Mouse (Mus musculus) macrophage (primary cell): ENCODE measurements around the gene Rasgrp3. TPM values are rescaled to one million over a fixed set of nuclear protein-coding genes. Genes with fewer than 3 reads are reported as not detected.
"Not testable (repeated sequence)": the region's sequence is repeated elsewhere in the genome, so short reads cannot be mapped to it uniquely, and the experiment has no call there.

Experiments
- H3K27ac ChIP-seq: fragments of 350-480 bp; formaldehyde crosslinking; 2 replicates; pipeline ENCODE4 v1.9.0; 2021
- H3K36me3 ChIP-seq: fragments of 350-480 bp; formaldehyde crosslinking; 2 replicates; pipeline ENCODE4 v1.9.0; 2021; ENCODE audit errors: inconsistent target
- H3K4me3 ChIP-seq: fragments of 350-480 bp; formaldehyde crosslinking; 2 replicates; pipeline ENCODE4 v1.9.0; 2021; ENCODE audit errors: inconsistent target
- H3K79me2 ChIP-seq: fragments of 350-480 bp; formaldehyde crosslinking; 2 replicates; pipeline ENCODE4 v1.9.0; 2021; ENCODE audit errors: inconsistent target
- WGBS: methylation state at CpG from one replicate; pipeline ENCODE4 v1.1.7; 2026; ENCODE audit warnings: inconsistent platforms; ENCODE audit not compliant: missing documents; 5-methylcytosine and 5-hydroxymethylcytosine counted together
- polyA plus RNA-seq: library from polyadenylated mRNA; stranded (reverse); fragments of 250-400 nt; gene quantifications from 3 replicates; pipeline ENCODE4 v1.2.4, GENCODE M21; 2018; ENCODE audit warnings: inconsistent platforms

Rasgrp3 gene
- polyA plus RNA-seq, 1 experiment from 2014 or later = 9.7 TPM

GRCm38 (mm10) chr17:75442352-75442751 is 6.7 kb downstream of the Rasgrp3 start:
- H3K79me2 ChIP-seq = peaks cover 72% of the 10 kb centered on the region
- WGBS = 98% methylated on average over 8 of the region's 8 CpGs
- no peak overlapping the region for H3K27ac ChIP-seq
- no peaks in the 10 kb centered on the region for H3K36me3 ChIP-seq
- no peak overlapping the region for H3K4me3 ChIP-seq

DNA sequence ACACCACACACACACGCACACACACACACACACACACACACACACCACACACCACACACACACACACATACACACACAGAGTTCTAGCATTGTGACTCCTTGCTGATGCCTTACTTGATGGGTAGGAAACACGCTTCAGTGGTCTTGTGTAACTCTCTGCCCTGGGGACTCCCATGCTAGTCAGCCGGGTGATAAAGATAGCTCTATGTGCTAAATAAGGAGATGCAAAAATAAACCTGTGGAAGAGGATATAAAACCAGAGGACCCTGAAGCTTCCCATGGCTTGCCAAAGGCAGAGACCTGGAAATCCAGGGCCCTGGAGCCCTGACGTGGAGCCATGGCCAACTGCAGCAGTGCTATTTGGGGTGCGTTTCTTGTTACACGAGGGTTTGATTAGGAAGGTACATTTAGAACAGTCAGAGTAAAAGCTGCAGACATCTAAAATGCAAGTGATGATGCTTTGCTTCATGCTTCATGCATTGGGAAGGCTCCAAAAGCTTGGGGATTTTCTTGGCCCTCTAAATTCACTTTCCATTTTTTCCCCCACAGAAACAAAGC is 7.4 kb downstream of the Rasgrp3 start:
- Histone ChIP-seq H3K36me3 (no peaks in the 10 kb centered on the region), H3K79me2 (peaks cover 69% of the 10 kb centered on the region), H3K27ac (no peak overlapping the region), H3K4me3 (no peak overlapping the region)
- 84% methylated on average over 5 of the region's 6 CpGs for whole genome bisulfite sequencing

- WGBS = 97% methylated on average over 3 of the region's 3 CpGs
- H3K27ac ChIP-seq = no peak overlapping the region
- no peaks in the 10 kb centered on the region for H3K36me3 ChIP-seq
- H3K4me3 ChIP-seq = no peak overlapping the region
- H3K79me2 ChIP-seq = peaks cover 36% of the 10 kb centered on the region
These were observed 12.6 kb downstream of the Rasgrp3 start for GRCm38 (mm10) chr17:75448257-75448656.

- Histone ChIP-seq H3K4me3 (no peak overlapping the region), H3K27ac (no peak overlapping the region), H3K79me2 (peaks cover 29% of the 10 kb centered on the region), H3K36me3 (no peaks in the 10 kb centered on the region)
- WGBS = 42% methylated on average over 1 of the region's 1 CpGs
These were observed 13.3 kb downstream of the Rasgrp3 start for GRCm38 (mm10) chr17:75449022-75449421.

DNA sequence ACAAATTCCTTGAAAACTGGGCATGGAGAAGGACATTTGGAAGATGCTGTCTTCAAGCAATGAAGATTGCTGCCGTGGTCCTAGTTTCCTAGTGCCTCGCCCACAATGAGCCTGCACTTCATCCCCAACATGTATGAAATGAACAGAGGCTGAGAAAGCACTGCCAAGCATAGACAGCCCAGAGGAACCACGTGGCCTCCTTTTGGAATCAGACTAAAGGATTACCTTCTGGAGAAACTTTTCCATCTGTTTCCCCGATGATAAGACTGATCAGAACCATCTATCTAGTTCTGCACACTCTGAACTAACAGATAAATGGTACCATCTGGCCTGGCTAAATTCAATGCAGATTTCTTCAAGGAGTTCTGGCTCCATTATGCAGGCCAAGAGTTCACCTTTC is 16.6 kb downstream of the Rasgrp3 start:
- Histone ChIP-seq H3K79me2 (peaks cover 13% of the 10 kb centered on the region; the same call in 1 of the 2 replicates), H3K36me3 (no peaks in the 10 kb centered on the region), H3K4me3 (no peak overlapping the region), H3K27ac (no peak overlapping the region)
- WGBS = 86% methylated on average over 4 of the region's 4 CpGs

DNA sequence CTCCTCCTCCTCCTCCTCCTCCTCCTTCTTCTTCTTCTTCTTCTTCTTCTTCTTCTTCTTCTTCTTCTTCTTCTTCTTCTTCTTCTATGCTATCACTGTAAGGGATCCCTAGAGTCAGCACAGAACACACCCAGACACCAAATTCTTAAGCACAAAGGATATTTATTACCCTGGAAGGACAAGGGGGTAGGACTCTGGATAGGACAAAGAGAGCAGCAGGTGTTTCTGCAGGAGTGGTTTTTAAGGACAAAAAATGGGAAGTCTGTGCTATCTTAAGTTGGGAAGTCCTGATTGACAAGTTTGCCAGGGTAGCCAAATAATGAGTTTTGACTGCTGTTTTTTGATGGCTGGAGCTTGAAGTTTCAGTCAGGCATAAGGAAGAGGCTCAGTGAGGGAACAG is 17.9 kb downstream of the Rasgrp3 start:
- Histone ChIP-seq H3K36me3 (no peaks in the 10 kb centered on the region), H3K79me2 (0 out of 2 replicates have a peak, but pooled peaks cover 4% of the 10 kb centered on the region), H3K4me3 (no peak overlapping the region), H3K27ac (no peak overlapping the region)

- WGBS = 93% methylated on average over 8 of the region's 9 CpGs
- H3K79me2 ChIP-seq, H3K36me3 ChIP-seq, H3K27ac ChIP-seq, H3K4me3 ChIP-seq: not testable (repeated sequence)
These were observed 20.4 kb downstream of the Rasgrp3 start for GRCm38 (mm10) chr17:75456096-75456495.

DNA sequence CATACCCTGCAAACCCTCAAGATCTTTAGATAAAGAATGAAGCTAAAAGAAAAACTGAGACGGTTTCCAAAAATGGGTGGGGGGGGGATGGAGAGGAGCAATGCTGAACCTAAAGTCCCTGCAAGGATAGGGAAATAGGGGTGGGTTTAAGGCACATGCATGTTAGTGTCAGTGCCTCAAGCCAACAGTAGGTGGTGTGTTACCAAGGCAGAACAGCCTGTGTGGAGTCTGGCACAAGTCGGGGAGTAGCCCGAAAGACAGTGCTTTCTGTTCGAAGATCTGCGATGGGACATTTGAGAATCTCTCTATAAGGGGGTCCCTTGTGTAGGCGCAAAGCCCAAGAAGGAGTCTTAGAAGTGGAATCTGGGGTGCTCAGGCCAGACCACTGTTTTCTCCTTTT is 24.9 kb downstream of the Rasgrp3 start:
- no peak overlapping the region for H3K4me3 ChIP-seq
- peaks cover 11% of the 10 kb centered on the region; the same call in 1 of the 2 replicates for H3K79me2 ChIP-seq
- H3K27ac ChIP-seq = peak overlapping the region; percentile 66
- 93% methylated on average over 6 of the region's 6 CpGs for WGBS
- H3K36me3 ChIP-seq = no peaks in the 10 kb centered on the region

DNA sequence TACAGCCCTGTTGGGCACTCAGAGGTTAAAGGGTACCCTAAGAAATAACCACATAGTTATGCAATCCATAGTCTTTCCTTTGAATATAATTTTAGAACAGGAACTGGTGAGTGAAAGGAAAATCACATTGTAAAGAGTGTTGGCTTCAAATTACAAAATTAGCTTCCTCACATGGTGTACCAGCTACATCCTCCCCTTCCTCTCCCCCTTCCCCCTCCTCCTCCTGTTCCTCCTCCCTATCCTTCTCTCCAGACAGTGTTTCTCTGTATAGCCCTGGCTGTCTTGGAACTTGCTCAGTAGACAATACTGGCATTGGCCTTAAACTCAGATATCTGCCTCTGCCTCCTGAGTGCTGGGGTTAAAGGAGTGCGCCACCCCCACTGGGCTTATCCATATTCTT is 26.1 kb downstream of the Rasgrp3 start:
- 63% methylated on average over 1 of the region's 1 CpGs for WGBS
- Histone ChIP-seq H3K27ac (peak overlapping the region; percentile 66), H3K4me3 (no peak overlapping the region), H3K79me2 (peaks cover 11% of the 10 kb centered on the region; the same call in 1 of the 2 replicates), H3K36me3 (no peaks in the 10 kb centered on the region)

DNA sequence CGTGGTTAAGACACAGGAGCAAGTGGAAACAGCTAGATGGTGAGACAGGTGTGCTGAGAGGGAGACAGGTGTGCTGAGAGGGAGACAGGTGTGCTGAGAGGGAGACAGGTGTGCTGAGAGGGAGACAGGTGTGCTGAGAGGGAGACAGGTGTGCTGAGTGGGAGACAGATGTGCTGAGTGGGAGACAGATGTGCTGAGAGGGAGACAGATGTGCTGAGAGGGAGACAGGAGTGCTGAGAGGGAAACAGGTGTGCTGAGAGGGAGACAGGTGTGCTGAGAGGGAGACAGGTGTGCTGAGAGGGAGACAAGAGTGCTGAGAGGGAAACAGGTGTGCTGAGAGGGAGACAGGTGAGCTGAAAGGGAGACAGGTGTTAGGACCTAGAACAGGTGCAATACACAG is 27.5 kb downstream of the Rasgrp3 start:
- H3K36me3 ChIP-seq, H3K4me3 ChIP-seq: not testable (repeated sequence)
- WGBS = 84% methylated on average over 1 of the region's 1 CpGs
- peaks cover 21% of the 10 kb centered on the region for H3K79me2 ChIP-seq
- H3K27ac ChIP-seq = peak overlapping the region; percentile 74

DNA sequence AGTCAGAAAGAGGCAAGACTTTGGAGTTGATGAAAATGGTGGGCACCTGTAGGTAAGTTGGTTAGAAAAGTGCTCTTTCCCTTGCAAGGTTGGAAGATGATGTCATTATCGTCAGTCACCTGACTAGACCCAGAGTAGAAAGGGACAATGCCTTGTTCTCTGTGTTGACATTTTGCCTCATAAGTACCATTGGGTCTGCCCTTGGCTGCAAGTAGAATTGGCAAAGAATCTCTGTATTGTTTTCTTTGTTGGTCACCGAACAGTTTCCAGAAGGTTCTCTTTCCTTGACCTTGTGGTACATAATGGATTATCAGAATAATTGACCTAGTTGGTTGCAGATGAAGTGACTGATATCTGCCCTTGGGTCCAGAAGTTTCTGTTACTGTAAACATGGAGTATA is 27.9 kb downstream of the Rasgrp3 start:
- 93% methylated on average over 2 of the region's 2 CpGs for WGBS
- Histone ChIP-seq H3K36me3 (no peaks in the 10 kb centered on the region), H3K27ac (peak overlapping the region; percentile 74)

DNA sequence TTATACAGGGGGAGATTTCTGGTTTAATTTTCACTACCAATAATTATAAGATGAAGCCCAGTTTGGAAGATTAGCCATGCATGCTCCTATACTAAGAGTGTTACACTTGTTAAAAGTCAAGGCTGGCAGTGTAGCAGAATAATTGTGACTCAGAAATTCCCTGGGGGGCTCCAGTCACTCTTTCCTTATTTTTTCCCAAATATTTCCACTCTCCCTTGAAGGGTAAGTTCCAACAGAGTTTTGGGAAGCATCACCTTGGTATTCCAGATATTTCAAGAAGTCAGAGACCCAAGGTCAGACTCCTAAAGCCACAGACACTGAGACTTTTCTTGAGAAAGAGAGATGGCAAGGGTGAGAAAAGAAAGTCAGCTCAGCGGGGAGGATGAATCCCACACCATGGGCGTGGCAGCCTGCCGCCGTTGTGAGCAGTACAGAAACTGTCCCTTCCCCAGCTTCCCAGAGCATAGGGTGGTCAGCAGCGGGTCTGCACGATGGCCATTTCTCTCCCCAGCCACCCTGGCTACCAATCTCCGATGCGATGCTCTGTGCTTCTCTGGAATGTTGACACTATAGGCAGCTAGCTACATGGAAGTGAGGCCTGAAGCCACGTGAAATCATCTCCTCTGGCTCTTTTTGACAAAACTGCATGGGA is 28.8 kb downstream of the Rasgrp3 start:
- no peaks in the 10 kb centered on the region for H3K36me3 ChIP-seq
- H3K79me2 ChIP-seq = peaks cover 34% of the 10 kb centered on the region
- peak overlapping the region; percentile 74 for H3K27ac ChIP-seq
- WGBS = 43% methylated on average over 8 of the region's 9 CpGs
- no peak overlapping the region for H3K4me3 ChIP-seq

More for the DNA sequence above, 27.9 kb downstream of the Rasgrp3 start:
- no peak overlapping the region for H3K4me3 ChIP-seq
- H3K79me2 ChIP-seq = peaks cover 26% of the 10 kb centered on the region

DNA sequence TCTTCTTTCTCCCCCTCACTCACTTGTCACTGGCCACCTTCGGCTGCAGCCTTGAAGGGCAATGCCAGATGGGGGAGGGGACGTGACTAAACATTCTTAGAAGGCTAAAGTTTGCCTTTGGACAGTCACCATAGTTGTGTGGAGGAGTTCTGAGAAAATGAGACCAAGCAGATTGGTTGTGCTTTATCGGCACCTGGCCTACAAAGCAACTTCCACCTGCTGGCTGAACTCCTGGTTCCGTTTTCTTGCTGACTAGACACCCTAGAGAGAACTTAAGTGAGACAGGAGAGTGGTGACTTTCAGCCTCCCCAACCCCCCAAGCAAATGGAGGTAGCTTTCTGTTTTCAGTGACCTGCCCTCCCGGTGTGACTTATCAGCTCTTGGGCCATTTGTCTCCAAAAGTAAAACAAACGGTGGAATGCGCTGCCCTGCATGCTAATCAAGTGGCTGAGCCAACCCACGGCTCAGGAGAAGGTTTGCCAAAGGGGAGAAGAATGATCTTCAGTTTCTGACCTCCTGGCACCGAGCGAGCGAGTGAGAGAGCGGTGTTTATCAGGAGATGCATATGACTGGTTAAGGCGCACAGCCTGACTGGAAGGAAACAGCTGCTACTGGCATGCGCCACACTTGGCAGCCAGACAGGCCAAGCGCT is 29.4 kb downstream of the Rasgrp3 start:
- Histone ChIP-seq H3K36me3 (no peaks in the 10 kb centered on the region), H3K27ac (peak overlapping the region; percentile 74), H3K4me3 (no peak overlapping the region; the same call in 1 of the 2 replicates), H3K79me2 (peaks cover 40% of the 10 kb centered on the region)
- 18% methylated on average over 15 of the region's 15 CpGs for WGBS

GRCm38 (mm10) chr17:75465635-75465997 is 29.9 kb downstream of the Rasgrp3 start:
- 25% methylated on average over 3 of the region's 14 CpGs for WGBS
- peak overlapping the region; percentile 7; the same call in 1 of the 2 replicates for H3K4me3 ChIP-seq
- peak overlapping the region; percentile 74 for H3K27ac ChIP-seq
- H3K79me2 ChIP-seq = peaks cover 45% of the 10 kb centered on the region
- no peaks in the 10 kb centered on the region for H3K36me3 ChIP-seq

- Histone ChIP-seq H3K27ac (0 out of 2 replicates have a peak overlapping the region, but pooled peaks have one; percentile 74), H3K36me3 (no peaks in the 10 kb centered on the region), H3K4me3 (no peak overlapping the region), H3K79me2 (peaks cover 54% of the 10 kb centered on the region)
- WGBS = 63% methylated on average over 4 of the region's 4 CpGs
These were observed 31.3 kb downstream of the Rasgrp3 start for GRCm38 (mm10) chr17:75466948-75467347.
